Comparison of ENCODE assay signal across 13 mouse cellular contexts in genomic region chr19:34265604-34266193, GRCm38 (mm10). TPM values are rescaled to one million over a fixed set of nuclear protein-coding genes. Genes with fewer than 3 reads are reported as not detected.
DNase-seq lines count a peak whose midpoint lies in the region; ATAC-seq and TF ChIP-seq lines count a peak whose summit lies in the region.
"Had no signal": no experiment of that assay in that cellular context is flagged by ENCODE, and none has a peak within 500 bp of the region (broad histone marks: within the 10 kb centered on the region; RNA-seq: fewer than 3 reads in every experiment).

No protein-coding gene starts in this region.

- no peak overlapping the region for H3K9ac ChIP-seq in lung, embryonic 15.5 days
- no peak overlapping the region for H3K9ac ChIP-seq in heart, postnatal 0 days (replicated peaks; ENCODE audit: low read depth, low read length)
- H3K9ac ChIP-seq in stomach, postnatal 0 days (ENCODE audit: low read length) = no peak overlapping the region
- H3K9ac ChIP-seq: neural tube, embryonic 12.5 days had no signal

- no peak overlapping the region for H3K4me2 ChIP-seq in lung, embryonic 15.5 days
- no peak overlapping the region for H3K4me2 ChIP-seq in heart, postnatal 0 days (ENCODE audit: low read depth, low read length)
- no peak overlapping the region for H3K4me2 ChIP-seq in stomach, postnatal 0 days (replicated peaks; ENCODE audit: low read depth)
- H3K4me2 ChIP-seq: neural tube, embryonic 12.5 days had no signal

- no peak overlapping the region for H3K4me3 ChIP-seq in lung, embryonic 15.5 days
- no peak overlapping the region for H3K4me3 ChIP-seq in heart, postnatal 0 days (ENCODE audit: low read depth, low read length)
- no peak overlapping the region for H3K4me3 ChIP-seq in stomach, postnatal 0 days (ENCODE audit: low read depth, low read length)
- H3K4me3 ChIP-seq: neural tube, embryonic 12.5 days had no signal

- WGBS in lung, embryonic 15.5 days = 66% methylated on average over 5 of the region's 5 CpGs
- 31% methylated on average over 5 of the region's 5 CpGs for WGBS in heart, postnatal 0 days
- WGBS in stomach, postnatal 0 days = 36% methylated on average over 5 of the region's 5 CpGs

- TF ChIP-seq EP300 in heart, postnatal 0 days (IDR thresholded peaks at IDR 0.05; ENCODE audit: low read depth) = no peak
- TF ChIP-seq EP300 in stomach, postnatal 0 days (optimal IDR thresholded peaks at IDR 0.05) = peak; percentile 89

- ATAC-seq in lung, embryonic 15.5 days (ENCODE audit: borderline replicate concordance, extremely low read depth, low FRiP score, low TSS enrichment) = peak; percentile 37; the same call in 1 of the 2 replicates
- peak; percentile 83 for ATAC-seq in heart, postnatal 0 days (ENCODE audit: insufficient read depth, low read depth)
- ATAC-seq in stomach, postnatal 0 days (ENCODE audit: low FRiP score, low TSS enrichment) = peak; percentile 78; the same call in 1 of the 2 replicates
- ATAC-seq in megakaryocyte progenitor cell, adult 5-6 weeks (replicated peaks; ENCODE audit: poor library complexity) = no peak

- H3K4me1 ChIP-seq in lung, embryonic 15.5 days = peaks cover 15% of the 10 kb centered on the region
- H3K4me1 ChIP-seq in heart, postnatal 0 days (ENCODE audit: control insufficient read depth, insufficient read depth) = peaks cover 5% of the 10 kb centered on the region; the same call in 1 of the 2 replicates
- no peaks in the 10 kb centered on the region for H3K4me1 ChIP-seq in stomach, postnatal 0 days (replicated peaks; ENCODE audit: control insufficient read depth, insufficient read depth)
- H3K4me1 ChIP-seq: neural tube, embryonic 12.5 days had no signal

- H3K27me3 ChIP-seq in lung, embryonic 15.5 days = no peaks in the 10 kb centered on the region
- no peaks in the 10 kb centered on the region for H3K27me3 ChIP-seq in heart, postnatal 0 days (ENCODE audit: control insufficient read depth, insufficient read depth, low read length)
- H3K27me3 ChIP-seq in stomach, postnatal 0 days (ENCODE audit: control insufficient read depth, insufficient read depth, low read length) = no peaks in the 10 kb centered on the region
- H3K27me3 ChIP-seq: neural tube, embryonic 12.5 days had no signal

- H3K9me3 ChIP-seq in lung, embryonic 15.5 days = no peaks in the 10 kb centered on the region
- H3K9me3 ChIP-seq in heart, postnatal 0 days (replicated peaks; ENCODE audit: control insufficient read depth, low read length) = no peaks in the 10 kb centered on the region
- no peaks in the 10 kb centered on the region for H3K9me3 ChIP-seq in stomach, postnatal 0 days (ENCODE audit: control insufficient read depth, low read length)
- H3K9me3 ChIP-seq: G1E; neural tube, embryonic 12.5 days had no signal

- no peaks in the 10 kb centered on the region for H3K36me3 ChIP-seq in lung, embryonic 15.5 days
- no peaks in the 10 kb centered on the region for H3K36me3 ChIP-seq in heart, postnatal 0 days (replicated peaks; ENCODE audit: control insufficient read depth, insufficient read depth, low read length)
- no peaks in the 10 kb centered on the region for H3K36me3 ChIP-seq in stomach, postnatal 0 days (ENCODE audit: control insufficient read depth, insufficient read depth, low read length)
- H3K36me3 ChIP-seq: G1E; neural tube, embryonic 12.5 days had no signal

- TF ChIP-seq CTCF in heart, postnatal 0 days (IDR thresholded peaks at IDR 0.05; ENCODE audit: low read depth) = no peak
- TF ChIP-seq CTCF in stomach, postnatal 0 days (IDR thresholded peaks at IDR 0.05; ENCODE audit: low read depth) = no peak

- H3K27ac ChIP-seq in lung, embryonic 15.5 days = 0 out of 2 replicates have a peak overlapping the region, but pooled peaks have one; percentile 27
- peak overlapping the region; percentile 76 for H3K27ac ChIP-seq in heart, postnatal 0 days (ENCODE audit: low read depth)
- H3K27ac ChIP-seq in stomach, postnatal 0 days (replicated peaks) = peak overlapping the region; percentile 75
- H3K27ac ChIP-seq: neural tube, embryonic 12.5 days had no signal

- DNase-seq in adrenal gland, adult (ENCODE audit: inconsistent age in 2 of 2, low spot score in 1 of 2) = peak; percentile 19 to 80
- no peak for DNase-seq in adrenal gland, postnatal 36 days
- no peak for DNase-seq in lung, postnatal 4 days
- peak; percentile 71 for DNase-seq in heart, postnatal 0 days (ENCODE audit: low spot score)
- no peak for DNase-seq in stomach, postnatal 0 days (ENCODE audit: low spot score)
- no peak for DNase-seq in layer of hippocampus, postnatal 36 days
- DNase-seq: gastrocnemius, postnatal 25 days; liver; right cerebral cortex, postnatal 14 days had no signal

RNA-seq across cellular contexts. Expression of gene Acta2, which starts 10.3 kb away (rescaled TPM):
- total RNA-seq in adrenal gland, postnatal 36 days (2021) = 10 to 100 TPM; 28.2 to 55.6 TPM
- 801 and 904 TPM in 2 replicates for polyA plus RNA-seq in lung, embryonic 15.5 days (2015; fragmentation: Nextera tagmentation; extraction: Ambion mirVana)
- 921 and 1,307 TPM in 2 replicates for total RNA-seq in heart, postnatal 0 days (2014; rRNA removed; ENCODE audit: low replicate concordance)
- polyA plus RNA-seq in heart, postnatal 0 days (2015; fragmentation: Nextera tagmentation; extraction: Ambion mirVana) = 1,041 and 1,327 TPM in 2 replicates
- polyA plus RNA-seq in stomach, postnatal 0 days (2015; fragmentation: Nextera tagmentation; extraction: Ambion mirVana) = 3,095 and 3,545 TPM in 2 replicates
- total RNA-seq in megakaryocyte progenitor cell, adult 5-6 weeks (2015) = 0.10 and 0.12 TPM in 2 replicates
- 0.17 TPM in 1 of 2 replicates, not detected in the other for total RNA-seq in megakaryocyte progenitor cell, adult 5-6 weeks (2017)
- total RNA-seq in layer of hippocampus, postnatal 36 days (2021) = 10 to 100 TPM; 13.7 to 16.7 TPM
- total RNA-seq: G1E had no signal
- polyA plus RNA-seq: G1E had no signal

RNA-seq across cellular contexts. Expression of gene Fas, which starts 24.8 kb away (rescaled TPM):
- total RNA-seq in adrenal gland, postnatal 36 days (2021) = 10 to 100 TPM in 1 of 2 experiments, 1 to 10 TPM in 1; 9.0 to 15.0 TPM
- 11.2 and 12.0 TPM in 2 replicates for polyA plus RNA-seq in lung, embryonic 15.5 days (2015; fragmentation: Nextera tagmentation; extraction: Ambion mirVana)
- 1.1 and 3.2 TPM in 2 replicates for total RNA-seq in heart, postnatal 0 days (2014; rRNA removed; ENCODE audit: low replicate concordance)
- 5.6 and 7.1 TPM in 2 replicates for polyA plus RNA-seq in heart, postnatal 0 days (2015; fragmentation: Nextera tagmentation; extraction: Ambion mirVana)
- 8.3 and 9.0 TPM in 2 replicates for polyA plus RNA-seq in stomach, postnatal 0 days (2015; fragmentation: Nextera tagmentation; extraction: Ambion mirVana)
- 1.6 and 4.6 TPM in 2 replicates for total RNA-seq in megakaryocyte progenitor cell, adult 5-6 weeks (2015)
- 1.3 and 2.3 TPM in 2 replicates for total RNA-seq in megakaryocyte progenitor cell, adult 5-6 weeks (2017)
- 1 to 10 TPM; 1.6 to 3.5 TPM for total RNA-seq in layer of hippocampus, postnatal 36 days (2021)
- total RNA-seq: G1E had no signal
- polyA plus RNA-seq: G1E had no signal

Comparison
In these comparisons a context has a peak if more than half of its experiments do, and no peak if none do; other contexts are left out.
1. DNase-seq: peak in adrenal gland, adult (2 of 2) and heart, postnatal 0 days (single experiment); none in adrenal gland, postnatal 36 days (0 of 2), lung, postnatal 4 days (0 of 2), stomach, postnatal 0 days (single experiment) and layer of hippocampus, postnatal 36 days (0 of 2).
2. RNA of gene Acta2, which starts 10.3 kb away (total RNA-seq): 921 to 1,307 TPM in heart, postnatal 0 days; 28.2 to 55.6 TPM in adrenal gland, postnatal 36 days, 13.7 to 16.7 TPM in layer of hippocampus, postnatal 36 days and 0.10 to 0.17 TPM in megakaryocyte progenitor cell, adult 5-6 weeks; every median in the first group is over 10 times any median in the second.
3. Peak in every context shown above with its lines, with median percentiles within 50 percentile points of each other: H3K27ac ChIP-seq.